Mouse (Mus musculus) mouse embryonic stem cell (cell line): ENCODE measurements around the gene Kcnj15.

ENCODE experiments used
- in situ Hi-C, 2 experiments: fragments of 300-500 bp; cut with MboI; formaldehyde crosslinking; loops; 1 replicate in 1 of 2; 3 replicates in 1 of 2; pipeline ENCODE4 v1.14.3; 2019 to 2020; ENCODE audit warnings: low sequenced_read_pairs in 2 of 2, low pct_unique_long_range_greater_than_20kb in 1 of 2, mixed read lengths in 1 of 2; ENCODE audit not compliant: unreplicated experiment in 1 of 2

Kcnj15 gene

DNA sequence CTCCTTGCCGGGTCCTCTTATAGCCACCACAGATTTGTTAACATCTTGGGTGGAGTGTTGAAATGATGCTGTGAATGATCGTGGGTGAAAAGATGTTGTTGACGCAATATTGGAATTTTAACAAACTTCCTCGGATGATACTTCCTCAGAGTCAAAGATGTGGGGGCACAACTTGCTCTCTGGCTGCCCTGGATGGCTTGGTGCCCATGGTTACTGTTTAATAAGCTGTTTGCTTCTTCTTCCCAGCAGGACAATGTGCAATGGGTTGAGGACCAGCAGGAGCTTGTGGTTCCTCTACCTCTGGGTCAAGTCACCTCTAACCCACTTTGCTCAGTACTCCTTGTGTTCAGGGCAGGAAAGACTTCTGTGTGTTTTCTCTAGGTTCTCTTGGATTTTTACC is 15.2 kb upstream of the Kcnj15 start:
- in situ Hi-C loops, result no loop called here

- in situ Hi-C loops, result no loop called here
Observed at GRCm38 (mm10) chr16:95243401-95243800, 14.0 kb upstream of the Kcnj15 start.

DNA sequence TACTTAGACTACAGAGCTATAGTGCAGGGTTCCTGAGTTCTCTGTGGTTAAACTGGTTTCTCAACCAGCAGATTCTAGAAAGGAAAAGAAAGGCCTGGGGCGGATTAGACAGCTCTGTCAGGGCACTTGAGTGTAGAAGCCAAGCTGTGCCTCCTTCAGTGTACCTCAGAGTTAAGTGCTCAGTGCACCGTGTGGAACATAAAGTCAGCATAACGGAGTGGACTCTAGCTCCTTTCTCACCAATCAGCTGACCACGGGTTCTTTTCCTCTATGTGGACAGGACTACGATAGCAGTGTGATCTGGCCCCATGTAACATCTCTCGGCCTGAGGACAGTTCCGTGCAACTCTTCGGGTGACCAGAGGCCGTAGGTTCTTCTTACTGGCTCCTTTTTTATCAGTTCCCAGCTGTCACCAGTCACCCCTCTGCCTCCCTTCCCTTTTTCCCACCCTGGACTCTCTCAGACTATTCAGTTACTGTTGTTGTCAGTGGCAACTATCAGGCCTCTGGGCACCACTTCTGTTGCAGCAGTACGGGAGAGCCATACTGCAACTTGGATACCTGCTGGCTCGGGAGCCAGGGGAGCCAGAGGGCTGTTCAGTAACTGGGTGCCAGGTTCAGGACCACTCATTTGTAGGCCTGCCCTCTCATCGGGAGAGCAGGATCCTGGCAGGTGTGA is 12.6 kb upstream of the Kcnj15 start:
- in situ Hi-C loops, result no loop called here

DNA sequence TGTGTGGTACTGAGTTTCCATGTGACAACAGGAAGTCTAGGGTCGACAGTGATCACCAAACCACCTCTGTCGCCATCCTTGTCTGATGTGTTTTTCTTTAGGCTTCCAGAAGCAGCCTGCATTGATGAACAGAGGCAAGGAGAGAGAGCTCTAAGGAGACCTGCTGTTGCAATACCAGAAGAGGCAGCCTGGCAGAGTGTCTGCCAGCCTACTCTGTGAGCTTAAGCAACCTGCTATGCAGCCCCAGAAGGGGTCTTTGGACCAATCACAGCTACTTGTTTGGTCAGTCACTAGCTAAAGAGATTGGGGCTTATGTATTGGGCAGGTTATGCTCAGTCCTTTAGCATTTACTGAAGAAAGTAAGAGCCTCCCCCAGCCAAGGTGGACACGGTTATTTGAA is 11.9 kb upstream of the Kcnj15 start:
- in situ Hi-C loops, result no loop called here

- in situ Hi-C loops, result no loop called here
Observed at GRCm38 (mm10) chr16:95248646-95249045, 8.7 kb upstream of the Kcnj15 start.

GRCm38 (mm10) chr16:95256648-95257047 is 710 bp upstream of the Kcnj15 start:
- in situ Hi-C loops, result no loop called here

- in situ Hi-C loops, result no loop called here
Observed at GRCm38 (mm10) chr16:95258100-95258499, 742 bp downstream of the Kcnj15 start.

GRCm38 (mm10) chr16:95259505-95259904 is 2.1 kb downstream of the Kcnj15 start:
- in situ Hi-C loops, result no loop called here

DNA sequence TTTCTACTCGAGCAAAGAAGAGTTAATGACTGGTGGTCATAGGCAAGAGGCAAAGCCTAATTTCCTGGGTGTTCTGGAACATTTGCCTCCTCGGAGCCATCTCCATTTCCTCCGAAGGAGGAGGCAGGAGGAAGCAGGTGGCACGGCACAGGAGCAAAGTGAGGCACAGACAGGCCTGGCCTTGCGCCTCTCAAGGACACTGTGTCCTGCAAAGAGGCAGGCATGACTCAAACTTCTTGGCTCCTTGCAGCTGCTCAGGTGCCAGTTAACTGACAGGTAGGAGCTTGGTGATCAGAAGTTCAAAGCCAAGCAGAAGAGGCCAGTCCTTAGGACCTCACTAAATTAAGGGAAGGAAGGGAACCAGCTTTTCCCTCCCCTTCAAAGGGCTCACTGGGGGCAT is 3.3 kb downstream of the Kcnj15 start:
- in situ Hi-C loops, result no loop called here

GRCm38 (mm10) chr16:95261807-95262206 is 4.4 kb downstream of the Kcnj15 start:
- in situ Hi-C loops, result no loop called here

DNA sequence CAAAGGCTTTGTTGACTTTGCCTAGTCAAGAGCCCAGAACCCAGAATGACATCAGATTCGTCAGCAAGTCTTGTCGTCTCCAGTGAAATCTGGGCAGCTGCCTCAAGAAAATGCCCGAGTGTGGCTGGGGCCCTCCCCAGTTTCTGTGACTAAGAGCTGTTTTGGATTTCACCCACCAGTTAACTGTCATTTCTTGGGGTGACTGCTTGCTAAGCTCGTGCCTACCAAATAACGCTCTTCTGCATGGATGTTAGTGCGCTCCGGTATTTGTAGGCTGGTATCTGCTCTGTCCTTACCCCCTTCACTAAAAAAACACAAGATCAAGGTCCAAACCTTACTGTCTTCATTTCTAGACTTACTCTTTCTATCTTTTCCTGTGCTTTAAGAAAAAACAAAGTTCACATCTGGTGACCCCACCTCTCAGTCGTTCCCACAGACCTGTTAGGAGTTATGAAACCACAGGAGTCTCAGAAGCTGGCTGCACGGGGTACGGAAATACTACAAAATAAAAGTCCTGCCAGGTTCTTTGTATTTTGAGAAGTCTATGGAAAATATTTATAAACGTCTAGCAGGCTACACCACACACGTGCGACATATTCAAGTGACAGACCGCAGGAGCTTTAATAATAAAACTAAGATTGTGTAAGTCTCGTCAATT is 5.5 kb downstream of the Kcnj15 start:
- in situ Hi-C loops, result no loop called here

DNA sequence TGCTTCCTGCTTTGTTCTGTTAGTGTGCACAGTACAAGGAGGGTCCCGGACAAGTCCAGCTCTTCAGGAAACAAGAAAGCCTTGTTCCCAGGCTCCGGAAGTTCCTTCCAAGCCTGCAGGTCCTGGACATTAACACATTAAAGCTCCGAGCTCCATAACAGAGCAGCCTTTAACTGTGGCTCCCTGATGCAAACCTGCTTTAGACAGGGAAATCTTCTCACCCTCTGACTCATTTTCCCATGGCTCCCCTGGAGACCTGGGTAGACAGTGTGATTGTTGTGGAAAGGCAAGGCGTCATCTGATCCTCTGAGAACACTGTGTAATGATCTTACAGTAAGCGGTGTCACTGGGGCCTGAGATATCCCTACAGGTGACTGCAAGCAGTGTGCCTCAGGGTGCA is 7.0 kb downstream of the Kcnj15 start:
- in situ Hi-C loops, result no loop called here

GRCm38 (mm10) chr16:95267481-95268183 is 10.3 kb downstream of the Kcnj15 start:
- in situ Hi-C loops, result no loop called here

DNA sequence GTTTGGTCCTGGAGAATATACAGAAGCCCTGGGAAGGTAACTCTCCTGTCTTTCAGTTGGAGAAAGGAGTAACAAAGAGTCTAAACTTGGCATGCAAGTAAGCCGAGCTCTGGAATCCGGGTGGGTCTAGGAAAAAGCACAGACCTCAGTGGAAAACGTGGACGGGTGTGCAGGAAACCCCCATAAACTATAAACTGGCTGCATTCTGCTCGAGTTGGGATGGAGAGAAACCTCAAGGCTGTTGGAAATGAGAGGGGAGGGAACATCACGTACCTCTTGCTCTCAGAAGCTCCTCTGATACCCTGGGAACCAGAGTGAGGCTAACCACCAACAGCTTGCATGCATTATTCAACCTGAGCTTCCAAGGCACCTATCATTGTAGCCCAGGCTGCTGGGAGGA is 12.3 kb downstream of the Kcnj15 start:
- in situ Hi-C loops, result no loop called here

DNA sequence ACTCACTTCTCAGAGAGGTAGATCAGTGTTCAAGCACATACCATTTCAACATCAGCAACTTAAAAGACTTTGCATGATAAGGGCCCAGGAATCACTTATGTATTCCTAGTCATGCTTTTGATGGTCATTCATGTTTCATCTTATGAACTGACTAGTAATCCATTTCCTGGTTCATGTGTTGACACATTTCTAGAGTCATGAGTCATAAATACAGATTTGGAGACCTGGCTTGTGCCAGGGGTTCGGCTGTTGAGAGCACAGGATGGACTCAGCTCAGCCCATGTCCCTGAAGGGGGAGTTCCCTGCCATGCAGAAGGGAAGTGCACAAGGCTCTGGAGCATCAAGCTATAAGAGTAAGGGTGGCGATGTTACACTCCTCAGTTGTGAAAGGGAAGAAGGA is 15.7 kb downstream of the Kcnj15 start:
- in situ Hi-C loops, result no loop called here

- in situ Hi-C loops, result no loop called here
Observed at GRCm38 (mm10) chr16:95275713-95276502, 18.6 kb downstream of the Kcnj15 start.

DNA sequence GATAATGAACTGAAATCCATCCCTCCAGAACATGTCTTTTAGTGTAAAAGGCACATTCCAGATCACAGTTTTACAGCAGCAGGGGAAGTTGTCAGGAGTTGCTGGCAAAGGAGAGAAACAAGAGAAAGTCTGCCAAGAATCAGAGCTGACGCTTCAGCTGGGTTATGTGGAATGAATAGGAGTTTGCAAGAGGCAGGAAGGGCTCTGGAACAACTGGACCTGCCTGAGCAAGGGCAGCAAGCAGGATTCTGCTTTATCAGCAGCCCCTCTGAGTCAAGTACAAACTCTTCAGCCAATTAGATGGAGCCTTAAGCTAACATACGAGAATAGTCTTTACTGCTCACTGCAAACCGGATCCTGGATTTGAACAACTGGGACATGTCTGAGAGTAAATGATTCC is 21.7 kb downstream of the Kcnj15 start:
- in situ Hi-C loops, result no loop called here

- in situ Hi-C loops, result no loop called here
Observed at GRCm38 (mm10) chr16:95280338-95280737, 23.0 kb downstream of the Kcnj15 start.

DNA sequence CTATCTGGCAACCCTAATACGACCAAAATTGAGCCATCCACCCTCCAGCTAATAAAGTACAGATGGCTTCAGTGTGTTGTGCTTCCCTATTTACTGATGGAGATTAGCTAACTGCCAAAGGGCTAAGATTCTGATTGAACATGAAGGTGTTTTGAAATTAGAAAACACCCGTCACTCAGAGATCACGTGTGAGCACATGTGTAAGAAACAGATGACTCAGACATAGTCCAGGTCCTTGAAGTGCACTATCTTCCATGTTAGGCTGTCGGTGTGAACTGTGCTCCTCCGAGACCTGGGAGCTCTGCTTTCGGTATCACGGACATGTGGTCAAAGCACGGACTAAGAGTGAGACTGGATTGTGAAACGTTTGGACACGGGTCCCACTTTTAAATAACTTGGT is 26.0 kb downstream of the Kcnj15 start:
- in situ Hi-C loops, result no loop called here
